ENCODE assay signal across 8 mouse cellular contexts in the genomic region with DNA sequence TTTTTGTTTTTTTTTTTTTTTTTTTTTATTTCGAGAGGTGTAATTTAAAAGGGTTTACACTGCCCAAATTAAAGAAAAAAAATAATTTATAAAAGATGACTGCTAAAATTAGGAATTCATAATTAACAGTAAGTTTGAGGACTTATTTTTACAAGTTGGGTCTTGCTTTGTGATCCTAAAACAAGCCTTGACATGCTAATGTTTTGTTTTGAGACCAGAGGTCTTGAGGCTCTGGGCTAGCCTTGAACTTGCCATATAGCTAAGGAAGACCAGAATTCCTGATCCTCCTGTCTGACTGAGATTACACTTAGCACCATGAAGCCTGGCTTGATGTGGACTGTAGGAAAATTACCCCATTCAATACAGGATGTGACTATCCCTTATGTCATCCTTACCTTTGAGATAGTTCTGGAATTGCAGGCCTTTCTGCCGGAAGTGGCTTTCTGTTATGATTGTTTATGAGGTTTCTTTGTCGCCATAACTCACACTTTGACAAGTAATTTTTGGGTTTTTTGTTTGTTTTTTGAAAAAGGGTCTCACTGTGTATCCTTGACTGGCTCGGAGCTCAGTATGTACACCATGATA. TPM values are rescaled to one million over a fixed set of nuclear protein-coding genes. Genes with fewer than 3 reads are reported as not detected.
DNase-seq lines count a peak whose midpoint lies in the region; ATAC-seq and TF ChIP-seq lines count a peak whose summit lies in the region.

No protein-coding gene starts in this region.

- H3K4me1 ChIP-seq in liver, embryonic 11.5 days (replicated peaks; ENCODE audit: control insufficient read depth, insufficient read depth, low read length): peaks cover 13% of the 10 kb centered on the region
- peaks cover 2% of the 10 kb centered on the region; the same call in 1 of the 2 replicates for H3K4me1 ChIP-seq in bone marrow, adult 2 months (ENCODE audit: control insufficient read depth, insufficient read depth, low read length)
- H3K4me1 ChIP-seq in hindbrain, embryonic 14.5 days (replicated peaks; ENCODE audit: control insufficient read depth, insufficient read depth, low read length): peaks cover 54% of the 10 kb centered on the region
- H3K4me1 ChIP-seq in neural tube, embryonic 13.5 days (replicated peaks): peaks cover 67% of the 10 kb centered on the region

- no peak overlapping the region for H3K27ac ChIP-seq in liver, embryonic 11.5 days (ENCODE audit: low read depth, low read length)
- no peak overlapping the region for H3K27ac ChIP-seq in bone marrow, adult 2 months (ENCODE audit: control insufficient read depth, insufficient read depth, low read depth, low read length, poor library complexity)
- peak overlapping the region; percentile 10; the same call in 1 of the 2 replicates for H3K27ac ChIP-seq in hindbrain, embryonic 14.5 days
- no peak overlapping the region for H3K27ac ChIP-seq in neural tube, embryonic 13.5 days (replicated peaks)

- H3K9me3 ChIP-seq in liver, embryonic 11.5 days (ENCODE audit: control insufficient read depth, low read length): no peaks in the 10 kb centered on the region
- no peaks in the 10 kb centered on the region for H3K9me3 ChIP-seq in hindbrain, embryonic 14.5 days (ENCODE audit: control insufficient read depth, low read length)
- no peaks in the 10 kb centered on the region for H3K9me3 ChIP-seq in neural tube, embryonic 13.5 days

- WGBS in liver, embryonic 11.5 days: 82% methylated on average over 4 of the region's 4 CpGs
- WGBS in bone marrow, adult 2 months: 71% methylated on average over 4 of the region's 4 CpGs
- 69% methylated on average over 4 of the region's 4 CpGs for WGBS in hindbrain, embryonic 14.5 days
- WGBS in neural tube, embryonic 13.5 days: 66% methylated on average over 4 of the region's 4 CpGs

- no peak overlapping the region for H3K9ac ChIP-seq in liver, embryonic 11.5 days (ENCODE audit: low read depth, low read length)
- peak overlapping the region; percentile 61 for H3K9ac ChIP-seq in hindbrain, embryonic 14.5 days
- H3K9ac ChIP-seq in neural tube, embryonic 13.5 days: peak overlapping the region; percentile 73

- no peaks in the 10 kb centered on the region for H3K27me3 ChIP-seq in liver, embryonic 11.5 days (replicated peaks; ENCODE audit: control insufficient read depth, insufficient read depth, low read length)
- H3K27me3 ChIP-seq in hindbrain, embryonic 14.5 days (ENCODE audit: control insufficient read depth, insufficient read depth, low read length): no peaks in the 10 kb centered on the region
- H3K27me3 ChIP-seq in neural tube, embryonic 13.5 days: no peaks in the 10 kb centered on the region

- no peak for DNase-seq in liver, embryonic 11.5 days (ENCODE audit: low spot score)
- no peak for DNase-seq in liver
- DNase-seq in hindbrain, embryonic 14.5 days (ENCODE audit: low spot score): peak; percentile 28
- DNase-seq in spleen, postnatal 4 days (ENCODE audit: low spot score in 2 of 2): no peak
- DNase-seq in B cell, adult 2 months: no peak

- H3K36me3 ChIP-seq in liver, embryonic 11.5 days (ENCODE audit: control insufficient read depth, insufficient read depth, low read length): peaks cover 5% of the 10 kb centered on the region; the same call in 1 of the 2 replicates
- peaks cover 23% of the 10 kb centered on the region; the same call in 1 of the 2 replicates for H3K36me3 ChIP-seq in hindbrain, embryonic 14.5 days (replicated peaks; ENCODE audit: control insufficient read depth, insufficient read depth)
- peaks cover 25% of the 10 kb centered on the region for H3K36me3 ChIP-seq in neural tube, embryonic 13.5 days

- no peak for ATAC-seq in liver, embryonic 11.5 days (replicated peaks; ENCODE audit: low FRiP score)
- no peak for ATAC-seq in hindbrain, embryonic 14.5 days (ENCODE audit: low FRiP score)
- no peak for ATAC-seq in neural tube, embryonic 13.5 days (ENCODE audit: low read depth)
- no peak for ATAC-seq in frontal cortex, adult (ENCODE audit: low TSS enrichment)

- no peak for TF ChIP-seq POLR2A in bone marrow, adult 2 months (IDR thresholded peaks at IDR 0.05; ENCODE audit: borderline replicate concordance, control insufficient read depth, low read depth, low read length)

- no peak for TF ChIP-seq CTCF in bone marrow, adult 2 months (IDR thresholded peaks at IDR 0.05; ENCODE audit: control insufficient read depth, insufficient read depth, low read length)

- peak overlapping the region; percentile 6; the same call in 1 of the 2 replicates for H3K4me2 ChIP-seq in liver, embryonic 11.5 days
- peak overlapping the region; percentile 96 for H3K4me2 ChIP-seq in hindbrain, embryonic 14.5 days (replicated peaks)
- H3K4me2 ChIP-seq in neural tube, embryonic 13.5 days: peak overlapping the region; percentile 80

- no peak overlapping the region for H3K4me3 ChIP-seq in liver, embryonic 11.5 days (ENCODE audit: low read depth, low read length)
- peak overlapping the region; percentile 16 for H3K4me3 ChIP-seq in bone marrow, adult 2 months (replicated peaks; ENCODE audit: control insufficient read depth, low read depth, low read length)
- peak overlapping the region; percentile 96 for H3K4me3 ChIP-seq in hindbrain, embryonic 14.5 days (replicated peaks; ENCODE audit: low read length)
- H3K4me3 ChIP-seq in neural tube, embryonic 13.5 days: peak overlapping the region; percentile 60

RNA-seq across cellular contexts. Expression of a gene that starts 4.6 kb away (rescaled TPM):
- polyA plus RNA-seq in liver, embryonic 11.5 days (2014; fragmentation: Nextera tagmentation; extraction: Ambion mirVana): 11.8 and 13.3 TPM in 2 replicates
- 26.4 and 43.6 TPM in 2 replicates for polyA plus RNA-seq in bone marrow, adult 2 months (2011; ENCODE audit: insufficient read depth, insufficient read length, low replicate concordance, missing spikeins)
- 54.5 and 54.7 TPM in 2 replicates for polyA plus RNA-seq in hindbrain, embryonic 14.5 days (2014; fragmentation: Nextera tagmentation; extraction: Ambion mirVana)
- polyA plus RNA-seq in neural tube, embryonic 13.5 days (2015; fragmentation: Nextera tagmentation; extraction: Ambion mirVana): 49.5 and 51.6 TPM in 2 replicates

Comparison
In these comparisons a context has a peak if more than half of its experiments do, and no peak if none do; other contexts are left out.
1. H3K4me2 ChIP-seq: peak in every context shown above with its lines; median percentile 96 in hindbrain, embryonic 14.5 days; 80 in neural tube, embryonic 13.5 days; 6 in liver, embryonic 11.5 days.